Mouse (Mus musculus) CD4-positive naive resting alpha-beta T cell, adult 57 days (primary cell): ENCODE measurements around the gene Cst10. TPM values are rescaled to one million over a fixed set of nuclear protein-coding genes. Genes with fewer than 3 reads are reported as not detected.

Experiments used
- total RNA-seq: library from RNA; stranded (reverse); gene quantifications from one replicate; pipeline ENCODE4 v1.2.4, GENCODE M21; 2023

Gene Cst10
- total RNA-seq = not detected

DNA sequence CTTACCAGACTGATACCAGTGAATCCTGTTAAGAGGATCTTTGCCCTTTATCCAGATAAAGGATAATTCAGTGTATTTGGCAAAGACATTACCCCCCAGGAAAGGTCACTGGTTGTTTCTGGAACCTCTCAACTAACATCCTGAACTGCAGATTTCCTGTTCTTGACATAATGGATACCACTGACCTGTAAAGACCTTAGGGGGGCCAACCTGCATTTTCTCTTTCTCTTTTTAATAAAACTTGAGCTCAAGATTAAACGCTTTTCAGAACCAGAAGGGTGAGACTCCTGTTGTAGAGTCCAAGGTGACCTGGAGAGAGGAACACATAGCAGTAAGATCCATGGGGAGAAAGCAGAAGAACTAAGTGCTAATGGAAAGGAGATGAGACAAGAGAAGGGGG lies at the start of gene Cst10:
Gene Cst10, plus strand, starts transcription at position 301 of the 400 bp plus-strand sequence.

